Mouse (Mus musculus): ENCODE data around the gene Stxbp5l. TPM values are rescaled to one million over a fixed set of nuclear protein-coding genes. Genes with fewer than 3 reads are reported as not detected.

The Stxbp5l gene
- polyA plus RNA-seq, 1 experiment from 2014 or later, result 8.5 TPM

- H3K4me2 ChIP-seq (ENCODE audit: low read length), result no peak overlapping the region
- H3K27ac ChIP-seq (ENCODE audit: low read length), result no peak overlapping the region
- no peak overlapping the region for H3K4me3 ChIP-seq (replicated peaks; ENCODE audit: low read length)
- no peaks in the 10 kb centered on the region for H3K4me1 ChIP-seq (replicated peaks; ENCODE audit: control insufficient read depth, insufficient read depth, low read length)
- WGBS, result 93% methylated on average over 1 of the region's 1 CpGs
- H3K27me3 ChIP-seq (replicated peaks; ENCODE audit: control insufficient read depth, insufficient read depth, low read length), result no peaks in the 10 kb centered on the region
- H3K36me3 ChIP-seq (ENCODE audit: control insufficient read depth, insufficient read depth), result no peaks in the 10 kb centered on the region
- H3K9ac ChIP-seq (replicated peaks; ENCODE audit: low read depth, low read length), result no peak overlapping the region
- ATAC-seq, result no peak
- no peaks in the 10 kb centered on the region for H3K9me3 ChIP-seq (ENCODE audit: control insufficient read depth, low read length)
Observed at GRCm38 (mm10) chr16:37338177-37338576, 46.6 kb downstream of the Stxbp5l start.

- Histone ChIP-seq H3K27ac (ENCODE audit: low read length) (no peak overlapping the region), H3K4me1 (replicated peaks; ENCODE audit: control insufficient read depth, insufficient read depth, low read length) (no peaks in the 10 kb centered on the region), H3K4me3 (replicated peaks; ENCODE audit: low read length) (no peak overlapping the region), H3K4me2 (ENCODE audit: low read length) (no peak overlapping the region), H3K36me3 (ENCODE audit: control insufficient read depth, insufficient read depth) (no peaks in the 10 kb centered on the region), H3K27me3 (replicated peaks; ENCODE audit: control insufficient read depth, insufficient read depth, low read length) (no peaks in the 10 kb centered on the region), H3K9me3 (ENCODE audit: control insufficient read depth, low read length) (no peaks in the 10 kb centered on the region), H3K9ac (replicated peaks; ENCODE audit: low read depth, low read length) (no peak overlapping the region)
- no peak for ATAC-seq
- WGBS, result 83% methylated on average over 1 of the region's 1 CpGs
Observed at GRCm38 (mm10) chr16:37337529-37337928, 47.2 kb downstream of the Stxbp5l start.

- Histone ChIP-seq H3K36me3 (ENCODE audit: control insufficient read depth, insufficient read depth) (no peaks in the 10 kb centered on the region), H3K9ac (replicated peaks; ENCODE audit: low read depth, low read length) (no peak overlapping the region), H3K4me2 (ENCODE audit: low read length) (no peak overlapping the region), H3K9me3 (ENCODE audit: control insufficient read depth, low read length) (no peaks in the 10 kb centered on the region), H3K4me3 (replicated peaks; ENCODE audit: low read length) (no peak overlapping the region), H3K27me3 (replicated peaks; ENCODE audit: control insufficient read depth, insufficient read depth, low read length) (no peaks in the 10 kb centered on the region), H3K4me1 (replicated peaks; ENCODE audit: control insufficient read depth, insufficient read depth, low read length) (no peaks in the 10 kb centered on the region), H3K27ac (ENCODE audit: low read length) (no peak overlapping the region)
- 100% methylated on average over 1 of the region's 1 CpGs for WGBS
- ATAC-seq, result no peak
Observed at GRCm38 (mm10) chr16:37304441-37304840, 80.3 kb downstream of the Stxbp5l start.

GRCm38 (mm10) chr16:37292593-37292992 is 92.2 kb downstream of the Stxbp5l start:
- no peaks in the 10 kb centered on the region for H3K4me1 ChIP-seq (replicated peaks; ENCODE audit: control insufficient read depth, insufficient read depth, low read length)
- H3K9ac ChIP-seq (replicated peaks; ENCODE audit: low read depth, low read length), result no peak overlapping the region
- H3K27me3 ChIP-seq (replicated peaks; ENCODE audit: control insufficient read depth, insufficient read depth, low read length), result no peaks in the 10 kb centered on the region
- 67% methylated on average over 1 of the region's 1 CpGs for WGBS
- no peak overlapping the region for H3K4me3 ChIP-seq (replicated peaks; ENCODE audit: low read length)
- H3K27ac ChIP-seq (ENCODE audit: low read length), result no peak overlapping the region
- no peaks in the 10 kb centered on the region for H3K36me3 ChIP-seq (ENCODE audit: control insufficient read depth, insufficient read depth)
- no peaks in the 10 kb centered on the region for H3K9me3 ChIP-seq (ENCODE audit: control insufficient read depth, low read length)
- no peak overlapping the region for H3K4me2 ChIP-seq (ENCODE audit: low read length)
- ATAC-seq, result peak; percentile 75; the same call in 1 of the 2 replicates

- H3K27me3 ChIP-seq (replicated peaks; ENCODE audit: control insufficient read depth, insufficient read depth, low read length), result no peaks in the 10 kb centered on the region
- H3K9ac ChIP-seq (replicated peaks; ENCODE audit: low read depth, low read length), result no peak overlapping the region
- H3K36me3 ChIP-seq (ENCODE audit: control insufficient read depth, insufficient read depth), result no peaks in the 10 kb centered on the region
- no peak for ATAC-seq
- no peak overlapping the region for H3K4me2 ChIP-seq (ENCODE audit: low read length)
- H3K9me3 ChIP-seq (ENCODE audit: control insufficient read depth, low read length), result no peaks in the 10 kb centered on the region
- no peak overlapping the region for H3K27ac ChIP-seq (ENCODE audit: low read length)
- H3K4me1 ChIP-seq (replicated peaks; ENCODE audit: control insufficient read depth, insufficient read depth, low read length), result no peaks in the 10 kb centered on the region
- H3K4me3 ChIP-seq (replicated peaks; ENCODE audit: low read length), result no peak overlapping the region
- WGBS, result 70% methylated on average over 1 of the region's 1 CpGs
Observed at GRCm38 (mm10) chr16:37280206-37280605, 104.6 kb downstream of the Stxbp5l start.

GRCm38 (mm10) chr16:37273681-37274080 is 111.1 kb downstream of the Stxbp5l start:
- Histone ChIP-seq H3K27ac (ENCODE audit: low read length) (no peak overlapping the region), H3K4me3 (replicated peaks; ENCODE audit: low read length) (no peak overlapping the region), H3K9ac (replicated peaks; ENCODE audit: low read depth, low read length) (no peak overlapping the region), H3K9me3 (ENCODE audit: control insufficient read depth, low read length) (no peaks in the 10 kb centered on the region), H3K4me1 (replicated peaks; ENCODE audit: control insufficient read depth, insufficient read depth, low read length) (no peaks in the 10 kb centered on the region), H3K4me2 (ENCODE audit: low read length) (no peak overlapping the region), H3K27me3 (replicated peaks; ENCODE audit: control insufficient read depth, insufficient read depth, low read length) (no peaks in the 10 kb centered on the region), H3K36me3 (ENCODE audit: control insufficient read depth, insufficient read depth) (no peaks in the 10 kb centered on the region)
- no peak for ATAC-seq

- 62% methylated on average over 3 of the region's 3 CpGs for WGBS
- Histone ChIP-seq H3K27ac (ENCODE audit: low read length) (no peak overlapping the region), H3K9me3 (ENCODE audit: control insufficient read depth, low read length) (no peaks in the 10 kb centered on the region), H3K36me3 (ENCODE audit: control insufficient read depth, insufficient read depth) (no peaks in the 10 kb centered on the region), H3K9ac (replicated peaks; ENCODE audit: low read depth, low read length) (no peak overlapping the region), H3K4me1 (replicated peaks; ENCODE audit: control insufficient read depth, insufficient read depth, low read length) (no peaks in the 10 kb centered on the region), H3K4me3 (replicated peaks; ENCODE audit: low read length) (no peak overlapping the region), H3K4me2 (ENCODE audit: low read length) (no peak overlapping the region), H3K27me3 (replicated peaks; ENCODE audit: control insufficient read depth, insufficient read depth, low read length) (no peaks in the 10 kb centered on the region)
- ATAC-seq, result no peak
Observed at GRCm38 (mm10) chr16:37261678-37262077, 123.1 kb downstream of the Stxbp5l start.

- Histone ChIP-seq H3K36me3 (ENCODE audit: control insufficient read depth, insufficient read depth) (no peaks in the 10 kb centered on the region), H3K9ac (replicated peaks; ENCODE audit: low read depth, low read length) (no peak overlapping the region), H3K4me3 (replicated peaks; ENCODE audit: low read length) (no peak overlapping the region), H3K9me3 (ENCODE audit: control insufficient read depth, low read length) (no peaks in the 10 kb centered on the region), H3K4me1 (replicated peaks; ENCODE audit: control insufficient read depth, insufficient read depth, low read length) (no peaks in the 10 kb centered on the region), H3K27ac (ENCODE audit: low read length) (no peak overlapping the region), H3K4me2 (ENCODE audit: low read length) (no peak overlapping the region), H3K27me3 (replicated peaks; ENCODE audit: control insufficient read depth, insufficient read depth, low read length) (no peaks in the 10 kb centered on the region)
- WGBS, result 98% methylated on average over 1 of the region's 1 CpGs
- ATAC-seq, result no peak
Observed at GRCm38 (mm10) chr16:37219151-37219550, 165.6 kb downstream of the Stxbp5l start.

- no peak for ATAC-seq
- Histone ChIP-seq H3K9me3 (ENCODE audit: control insufficient read depth, low read length) (no peaks in the 10 kb centered on the region), H3K9ac (replicated peaks; ENCODE audit: low read depth, low read length) (no peak overlapping the region), H3K4me2 (ENCODE audit: low read length) (no peak overlapping the region), H3K4me1 (replicated peaks; ENCODE audit: control insufficient read depth, insufficient read depth, low read length) (no peaks in the 10 kb centered on the region), H3K4me3 (replicated peaks; ENCODE audit: low read length) (no peak overlapping the region), H3K27me3 (replicated peaks; ENCODE audit: control insufficient read depth, insufficient read depth, low read length) (no peaks in the 10 kb centered on the region), H3K27ac (ENCODE audit: low read length) (no peak overlapping the region), H3K36me3 (ENCODE audit: control insufficient read depth, insufficient read depth) (no peaks in the 10 kb centered on the region)
Observed at GRCm38 (mm10) chr16:37208783-37209182, 176.0 kb downstream of the Stxbp5l start.

- ATAC-seq, result no peak
- Histone ChIP-seq H3K27ac (ENCODE audit: low read length) (no peak overlapping the region), H3K4me1 (replicated peaks; ENCODE audit: control insufficient read depth, insufficient read depth, low read length) (no peaks in the 10 kb centered on the region), H3K36me3 (ENCODE audit: control insufficient read depth, insufficient read depth) (no peaks in the 10 kb centered on the region), H3K9me3 (ENCODE audit: control insufficient read depth, low read length) (no peaks in the 10 kb centered on the region), H3K4me2 (ENCODE audit: low read length) (no peak overlapping the region), H3K4me3 (replicated peaks; ENCODE audit: low read length) (no peak overlapping the region), H3K9ac (replicated peaks; ENCODE audit: low read depth, low read length) (no peak overlapping the region), H3K27me3 (replicated peaks; ENCODE audit: control insufficient read depth, insufficient read depth, low read length) (no peaks in the 10 kb centered on the region)
Observed at GRCm38 (mm10) chr16:37194152-37194551, 190.6 kb downstream of the Stxbp5l start.
